Mouse (Mus musculus): ENCODE data around the gene S100g. TPM values are rescaled to one million over a fixed set of nuclear protein-coding genes. Genes with fewer than 3 reads are reported as not detected.

Gene S100g
- polyA plus RNA-seq, 1 experiment from 2014 or later, result 0.77 TPM

DNA sequence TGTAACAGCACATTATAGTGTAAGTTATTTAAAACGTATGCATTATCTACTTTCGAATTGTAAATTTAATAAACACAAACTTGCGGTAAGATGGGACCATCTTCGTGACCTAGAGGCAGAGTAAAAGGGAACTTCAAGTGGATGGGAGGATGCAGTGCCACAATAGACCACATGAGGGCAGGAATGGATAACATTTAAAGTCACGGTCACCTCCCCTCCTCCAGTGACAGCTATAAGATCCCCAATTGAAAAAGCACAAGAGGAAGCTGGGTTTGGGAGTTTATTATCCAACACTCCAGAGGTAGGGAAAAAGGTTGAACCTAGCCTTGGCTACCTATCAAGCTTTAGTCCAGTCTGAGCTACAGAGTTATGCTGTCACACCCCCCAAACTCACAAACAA lies 48.7 kb downstream of the S100g start:
- H3K27ac ChIP-seq (replicated peaks), result no peak overlapping the region
- H3K4me1 ChIP-seq (replicated peaks), result no peaks in the 10 kb centered on the region
- ATAC-seq (ENCODE audit: low read depth), result no peak
- no peaks in the 10 kb centered on the region for H3K27me3 ChIP-seq
- no peak overlapping the region for H3K9ac ChIP-seq
- 32% methylated on average over 5 of the region's 5 CpGs for WGBS
- H3K36me3 ChIP-seq, result peaks cover 16% of the 10 kb centered on the region
- no peak overlapping the region for H3K4me2 ChIP-seq
- H3K4me3 ChIP-seq, result no peak overlapping the region
- H3K9me3 ChIP-seq, result no peaks in the 10 kb centered on the region

DNA sequence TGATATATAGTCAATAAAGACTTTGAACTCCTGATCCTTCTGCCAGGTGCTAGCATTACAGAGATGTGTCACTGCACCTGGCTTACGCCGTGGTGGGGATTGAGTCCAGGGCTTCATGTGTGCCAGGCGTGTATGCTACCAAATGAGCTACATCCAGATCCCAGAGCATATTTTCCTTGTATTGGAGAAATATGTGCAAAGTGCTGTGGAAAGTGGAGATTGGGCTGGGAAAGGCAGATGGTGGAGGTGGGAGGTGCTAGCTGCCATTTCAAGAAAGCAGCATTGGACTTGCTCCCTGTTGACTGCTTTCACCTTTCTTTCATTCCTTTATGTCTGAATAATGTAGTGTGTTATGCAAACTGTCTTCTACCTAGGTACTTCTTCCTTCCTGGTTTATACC lies 50.7 kb downstream of the S100g start:
- no peaks in the 10 kb centered on the region for H3K9me3 ChIP-seq
- H3K4me3 ChIP-seq, result no peak overlapping the region
- no peaks in the 10 kb centered on the region for H3K4me1 ChIP-seq (replicated peaks)
- WGBS, result 86% methylated on average over 3 of the region's 3 CpGs
- H3K27me3 ChIP-seq, result no peaks in the 10 kb centered on the region
- H3K36me3 ChIP-seq, result peaks cover 19% of the 10 kb centered on the region
- H3K9ac ChIP-seq, result no peak overlapping the region
- H3K4me2 ChIP-seq, result no peak overlapping the region
- no peak overlapping the region for H3K27ac ChIP-seq (replicated peaks)
- ATAC-seq (ENCODE audit: low read depth), result no peak

Other genes starting within 250 kb of the S100g start
- gene Rbbp7, start 204.2 kb downstream of the S100g start, polyA plus RNA-seq (2015; fragmentation: Nextera tagmentation; extraction: Ambion mirVana), result 202 and 224 TPM in 2 replicates
- gene Txlng, start 135.1 kb downstream of the S100g start, polyA plus RNA-seq (2015; fragmentation: Nextera tagmentation; extraction: Ambion mirVana), result 14.3 and 15.4 TPM in 2 replicates
- gene Syap1, start 76.2 kb downstream of the S100g start, polyA plus RNA-seq (2015; fragmentation: Nextera tagmentation; extraction: Ambion mirVana), result 34.5 and 34.9 TPM in 2 replicates
- gene Ctps2, start 63.4 kb downstream of the S100g start, polyA plus RNA-seq (2015; fragmentation: Nextera tagmentation; extraction: Ambion mirVana), result 83.6 and 85.4 TPM in 2 replicates

Data from neural tube, embryonic 13.5 days (tissue).